Mouse (Mus musculus) cerebellum, adult 9-11 months (tissue): ENCODE measurements around the gene Wdr83.
"Not testable (repeated sequence)": the region's sequence is repeated elsewhere in the genome, so short reads cannot be mapped to it uniquely, and the experiment has no call there.

Experiments used
- DNase-seq: peaks from one replicate; pipeline ENCODE4 v3.0.0; 2022

Gene Wdr83

DNA sequence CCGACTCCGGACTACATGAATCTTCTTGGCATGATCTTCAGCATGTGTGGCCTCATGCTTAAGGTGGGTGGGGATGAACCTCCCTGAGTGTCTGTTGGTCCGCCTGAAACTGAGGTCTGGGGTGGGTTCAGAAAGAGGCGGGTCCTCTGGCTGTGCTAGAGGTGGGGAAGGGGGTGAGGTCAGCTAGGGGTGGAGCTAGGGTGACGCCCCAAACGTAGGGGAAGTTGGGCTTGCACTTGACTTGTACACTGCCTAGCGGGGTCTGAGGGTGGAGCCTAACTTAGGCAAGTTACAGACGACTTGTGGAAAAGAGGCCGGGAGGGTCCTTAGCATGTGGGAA, at the start of gene Wdr83:
Wdr83 (minus strand) TSS at position 91 of the 340 bp plus-strand sequence.
- DNase-seq = peak; percentile 63

DNA sequence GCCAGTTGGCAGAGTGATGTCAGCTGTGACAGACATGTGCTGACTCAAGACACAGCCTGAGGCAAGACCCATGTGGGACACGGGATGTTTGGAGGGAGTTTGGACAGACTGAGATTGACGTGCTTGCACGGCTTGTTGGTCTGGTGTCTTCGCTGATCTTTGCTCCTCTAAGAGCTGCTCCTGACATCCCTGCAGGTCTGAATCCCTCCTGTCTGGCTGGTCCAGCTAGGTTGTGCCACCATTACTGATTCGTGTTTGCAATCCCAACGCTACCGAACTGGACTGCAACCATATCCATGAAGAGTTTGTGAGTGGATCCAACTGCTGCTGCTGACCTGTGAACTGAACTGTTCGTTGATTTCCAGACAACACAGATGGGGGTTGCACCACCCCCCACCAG, 42.6 kb upstream of the Wdr83 start:
- no peak for DNase-seq

DNA sequence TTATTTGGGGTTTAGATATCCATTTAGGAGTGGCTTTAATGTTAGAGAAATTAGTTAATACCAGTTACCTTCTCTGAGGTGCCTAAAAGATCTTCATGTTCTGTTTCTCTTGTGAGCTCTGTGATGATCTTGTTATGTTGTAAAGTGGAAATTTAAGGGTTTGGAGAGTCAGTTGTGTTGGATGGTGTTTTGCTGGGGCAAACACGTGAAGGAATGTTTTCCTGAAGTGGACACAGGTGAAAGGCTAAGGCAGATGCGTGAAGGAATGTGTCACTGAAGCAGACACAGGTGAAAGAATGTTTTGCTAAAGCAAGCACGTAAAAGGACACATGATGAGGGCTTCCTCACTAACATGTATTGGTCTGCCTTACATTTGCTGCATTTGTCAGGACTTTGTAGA, 41.9 kb upstream of the Wdr83 start, which contains the start of gene Zfp791:
Zfp791 (minus strand) TSS at position 101 of the 400 bp plus-strand sequence.
- no peak for DNase-seq

DNA sequence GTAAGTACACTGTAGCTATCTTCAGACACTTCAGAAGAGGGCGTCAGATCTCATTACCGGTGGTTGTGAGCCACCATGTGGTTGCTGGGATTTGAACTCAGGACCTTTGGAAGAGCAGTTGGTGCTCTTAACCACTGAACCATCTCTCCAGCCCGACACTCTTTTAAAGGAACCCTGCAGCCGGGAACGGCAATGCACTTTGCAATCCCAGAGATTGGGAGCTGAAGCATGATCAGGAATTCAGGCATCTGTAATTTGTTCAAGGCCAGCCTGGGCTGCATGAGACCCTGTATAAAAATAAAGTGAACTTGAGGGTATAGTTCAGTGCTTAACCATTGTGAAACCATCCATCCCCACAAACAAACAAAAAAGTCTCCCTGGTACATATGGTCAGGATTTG, 39.1 kb upstream of the Wdr83 start:
- not testable (repeated sequence) for DNase-seq

DNA sequence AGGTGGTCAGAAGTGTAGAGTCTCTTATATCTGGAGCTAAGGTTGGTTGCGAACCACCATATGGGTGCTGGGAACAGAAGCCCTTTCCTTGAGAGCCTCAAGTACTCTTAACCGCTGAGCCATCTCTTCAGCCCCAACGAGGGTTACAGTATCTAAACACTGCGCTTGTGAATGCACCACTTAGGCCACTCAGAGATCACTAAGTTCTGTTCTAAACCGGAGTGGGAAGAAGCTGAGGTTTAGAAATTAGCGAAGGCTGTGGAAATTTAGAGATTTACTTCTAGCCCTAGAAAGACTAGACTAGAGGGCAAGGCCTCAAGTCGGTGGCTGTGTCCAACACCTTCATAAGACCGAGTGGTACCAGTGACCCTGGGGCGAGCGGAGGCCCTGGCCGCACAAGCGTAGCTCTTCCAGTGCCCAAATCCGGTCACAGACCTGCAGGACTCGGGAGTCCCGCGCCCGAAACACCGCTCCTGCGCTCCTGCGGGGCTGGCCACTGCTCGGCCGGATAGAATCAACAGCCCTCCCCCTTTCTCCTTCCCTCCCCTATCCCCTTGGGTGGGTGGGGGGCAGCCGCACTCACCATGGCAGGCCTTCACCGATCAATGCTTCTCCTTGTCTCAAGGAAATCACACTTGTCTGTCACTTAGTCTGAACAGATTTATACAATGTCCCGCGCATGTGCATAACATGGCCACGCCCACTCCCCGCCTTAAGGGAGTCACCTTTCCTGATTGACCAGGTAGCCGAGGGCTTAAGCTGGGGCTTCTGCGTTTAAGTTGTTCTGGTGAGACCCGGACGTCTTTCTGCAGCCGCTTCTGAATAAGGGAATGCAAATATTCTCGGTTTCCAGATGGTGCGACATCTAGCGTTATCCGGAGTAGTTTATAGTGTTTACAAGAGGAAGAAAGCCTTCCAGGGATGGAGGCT, 38.2 kb upstream of the Wdr83 start:
- DNase-seq = peak; percentile 86

DNA sequence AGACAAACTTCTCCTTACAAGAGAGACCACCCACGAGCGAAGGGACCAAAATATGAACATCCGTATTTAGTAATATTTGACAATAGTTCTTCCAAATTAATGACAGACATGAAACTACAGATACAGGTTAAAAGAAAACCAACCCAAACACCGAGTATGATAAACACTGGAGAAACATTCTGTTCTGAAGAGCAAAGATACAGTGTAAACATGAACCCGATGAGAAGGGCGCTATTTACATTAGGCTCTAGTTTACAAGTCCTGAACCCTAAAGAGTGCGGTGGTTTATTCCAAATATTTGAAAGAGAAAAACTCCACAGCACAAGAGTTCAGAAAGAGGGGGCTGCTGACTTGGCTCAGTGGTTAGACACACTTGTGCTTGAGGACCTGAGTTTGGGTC, 35.9 kb upstream of the Wdr83 start:
- no peak for DNase-seq

DNA sequence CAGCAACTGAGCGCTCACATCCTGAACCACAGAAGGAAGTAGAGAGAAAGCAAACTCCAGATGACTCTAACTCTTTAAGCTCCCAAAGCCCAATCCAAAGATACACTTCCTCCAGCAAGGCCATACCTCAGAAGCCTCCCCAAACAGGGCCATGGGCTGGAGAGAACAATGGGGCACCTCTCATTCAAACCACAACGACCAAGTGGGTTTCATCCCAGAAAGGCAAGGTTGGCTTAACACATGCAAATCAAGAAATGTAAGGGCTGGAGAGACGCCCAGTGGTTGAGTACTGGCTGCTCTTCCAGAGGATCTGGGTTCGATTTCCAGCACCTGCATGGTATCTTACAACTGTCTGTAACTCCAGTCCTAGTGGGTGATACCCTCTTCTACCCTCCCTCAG, 34.4 kb upstream of the Wdr83 start:
- no peak for DNase-seq

DNA sequence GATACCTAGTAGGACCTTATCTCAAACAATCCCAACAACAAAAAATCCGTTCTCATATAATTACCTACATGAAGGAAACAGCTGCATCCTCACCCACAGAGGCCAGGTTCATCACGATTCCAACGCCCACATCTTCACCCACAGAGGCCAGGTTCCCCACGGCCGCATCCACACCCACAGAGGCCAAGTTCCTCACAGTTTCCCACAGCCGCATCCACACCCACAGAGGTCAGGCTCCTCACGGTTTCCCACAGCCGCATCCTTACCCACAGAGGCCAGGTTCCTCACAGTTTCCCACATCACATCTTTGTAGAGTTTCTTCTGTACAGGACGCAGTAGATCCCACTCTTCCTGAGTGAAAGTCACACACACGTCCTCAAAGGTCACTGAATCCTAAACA, 32.1 kb upstream of the Wdr83 start:
- no peak for DNase-seq

DNA sequence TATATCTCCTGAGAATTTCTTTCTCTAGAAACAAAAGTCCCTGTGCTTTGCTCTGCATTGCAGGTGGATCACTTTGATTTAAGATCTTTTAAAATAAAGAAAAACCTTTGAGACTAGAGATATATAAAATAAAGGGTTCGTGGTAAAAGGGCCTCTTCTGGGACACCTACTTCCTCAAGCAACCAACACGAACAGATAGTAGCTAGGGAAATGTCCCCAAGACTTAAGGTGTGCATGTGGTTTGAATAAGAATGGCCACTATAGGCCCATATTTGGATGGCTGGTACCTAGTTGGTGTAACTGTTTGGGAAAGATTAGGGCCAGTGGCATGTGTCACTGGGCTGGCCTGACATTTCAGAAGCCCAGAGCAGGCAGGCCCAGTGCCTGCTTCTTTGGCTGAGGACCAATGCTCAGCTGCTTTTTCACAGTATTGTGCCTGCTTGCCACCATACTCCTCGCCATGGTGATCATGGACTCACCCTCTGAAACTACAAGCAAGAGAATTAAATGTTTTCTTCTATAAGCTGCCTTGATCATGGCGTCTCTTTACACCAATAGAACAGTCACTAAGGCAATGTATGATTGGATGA, 19.1 kb upstream of the Wdr83 start:
- no peak for DNase-seq

DNA sequence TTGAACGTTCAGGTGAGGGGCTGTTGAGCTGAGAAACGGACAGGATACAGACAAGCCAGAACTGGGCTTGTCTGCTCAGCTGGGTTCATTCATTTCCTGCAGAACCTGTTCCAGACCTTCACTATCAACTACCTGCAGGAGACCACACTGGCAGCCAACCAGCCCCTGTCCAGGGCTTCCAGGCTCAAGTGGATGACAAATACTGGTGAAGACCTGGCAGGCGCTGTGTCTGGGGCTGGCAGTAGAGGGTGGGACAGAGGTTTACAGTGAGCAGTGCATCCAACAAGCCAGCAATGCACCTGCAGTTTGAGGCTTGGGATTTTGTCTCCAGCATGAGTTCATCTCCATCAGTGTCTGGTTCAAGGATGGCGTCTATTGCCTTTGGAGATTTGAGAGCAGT, 15.7 kb upstream of the Wdr83 start:
- DNase-seq = no peak

DNA sequence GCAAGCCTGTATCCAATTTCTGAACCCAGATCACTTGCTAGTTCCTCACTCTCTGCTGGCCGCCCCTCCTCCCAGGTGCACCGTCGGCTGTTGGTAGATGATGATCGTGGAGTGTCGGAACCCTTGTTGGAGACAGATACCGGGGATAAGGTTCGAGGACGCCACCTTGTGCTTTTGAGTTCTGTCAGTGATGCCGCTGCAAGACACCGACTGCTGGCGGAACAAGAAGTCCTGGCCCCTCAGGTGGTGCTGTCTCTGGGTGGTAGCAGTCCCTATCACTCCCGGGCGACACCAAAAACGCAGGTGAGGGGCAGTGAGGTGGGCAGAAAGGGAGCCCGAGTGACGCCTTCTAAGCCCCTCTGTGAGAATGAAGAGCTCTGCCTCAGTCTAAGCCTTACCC, 15.1 kb upstream of the Wdr83 start:
- no peak for DNase-seq

DNA sequence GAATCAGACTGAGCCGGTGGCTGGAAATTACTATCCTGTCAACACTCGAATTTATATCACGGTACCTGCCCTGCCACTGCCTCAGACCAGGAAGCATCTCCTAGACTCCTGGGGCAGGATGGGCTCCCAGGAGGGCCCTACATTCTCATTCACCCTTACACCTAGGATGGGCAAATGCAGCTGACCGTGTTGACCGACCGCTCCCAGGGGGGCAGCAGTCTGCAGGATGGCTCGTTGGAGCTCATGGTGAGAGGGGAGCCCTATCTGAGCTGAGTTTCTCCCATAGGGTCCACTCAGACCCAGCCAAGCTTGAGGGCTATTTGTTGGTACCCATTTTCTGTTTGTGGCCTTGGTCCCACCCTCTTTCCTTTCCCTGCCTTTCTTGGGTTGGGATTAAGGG, 14.5 kb upstream of the Wdr83 start:
- no peak for DNase-seq

DNA sequence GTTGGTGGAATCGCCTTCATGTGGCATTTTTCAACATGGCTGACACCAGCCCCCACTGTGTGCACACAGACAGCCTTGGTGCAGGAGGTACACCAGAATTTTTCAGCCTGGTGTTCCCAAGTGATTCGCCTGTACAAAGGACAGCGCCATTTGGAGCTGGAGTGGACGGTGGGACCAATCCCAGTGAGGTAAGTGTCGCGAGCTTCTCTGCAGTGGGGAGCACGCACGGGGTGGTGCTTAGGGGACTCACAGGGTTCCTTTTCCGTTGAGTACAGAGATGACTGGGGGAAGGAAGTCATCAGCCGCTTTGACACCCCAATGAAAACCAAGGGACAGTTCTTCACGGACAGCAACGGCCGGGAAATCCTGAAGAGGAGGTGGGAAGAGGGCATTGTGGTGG, 13.9 kb upstream of the Wdr83 start:
- no peak for DNase-seq

DNA sequence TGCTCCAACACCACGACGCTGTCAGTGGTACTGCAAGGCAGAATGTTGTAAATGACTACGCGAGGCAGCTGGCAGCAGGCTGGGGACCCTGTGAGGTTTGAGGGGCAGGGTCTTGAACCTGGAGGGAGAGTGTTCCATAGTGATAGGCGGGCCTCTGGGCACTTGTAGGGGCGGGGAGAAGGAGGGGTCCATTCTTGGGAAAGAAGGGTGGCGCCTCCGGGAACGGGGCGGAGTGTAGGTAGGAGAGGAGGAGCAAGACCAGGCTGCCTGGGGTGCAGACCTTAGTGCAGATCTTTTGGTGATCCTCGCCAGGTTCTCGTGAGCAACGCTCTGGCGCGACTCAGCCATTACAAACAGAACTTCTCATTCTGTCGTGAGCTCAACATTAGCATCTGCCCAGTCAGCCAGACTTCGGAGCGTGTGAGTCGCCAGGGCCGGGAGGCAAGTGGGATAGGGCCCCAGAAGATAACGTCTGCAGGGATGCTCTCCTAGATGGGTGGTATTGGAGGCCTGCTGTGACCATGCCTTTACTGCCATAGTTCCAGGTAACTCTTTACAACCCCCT, 10.5 kb upstream of the Wdr83 start:
- DNase-seq = no peak

DNA sequence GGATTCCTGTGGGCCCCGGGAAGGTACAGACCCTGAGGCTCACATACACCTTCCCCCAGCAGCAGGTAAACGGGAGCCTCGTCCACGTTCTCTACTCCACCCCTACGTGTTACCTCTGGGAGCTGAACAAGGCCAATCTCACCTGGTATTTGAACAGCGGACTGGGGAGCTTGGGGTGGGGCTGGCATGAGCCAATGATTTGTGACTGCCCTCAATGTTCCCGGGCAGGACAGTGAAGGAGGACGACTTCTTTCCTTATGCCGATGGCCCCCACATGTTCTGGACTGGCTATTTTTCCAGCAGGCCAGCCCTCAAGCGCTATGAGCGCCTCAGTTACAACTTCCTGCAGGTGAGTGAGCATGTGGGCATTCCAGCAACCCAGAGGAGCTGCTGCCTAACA, 9.8 kb upstream of the Wdr83 start:
- DNase-seq = no peak

DNA sequence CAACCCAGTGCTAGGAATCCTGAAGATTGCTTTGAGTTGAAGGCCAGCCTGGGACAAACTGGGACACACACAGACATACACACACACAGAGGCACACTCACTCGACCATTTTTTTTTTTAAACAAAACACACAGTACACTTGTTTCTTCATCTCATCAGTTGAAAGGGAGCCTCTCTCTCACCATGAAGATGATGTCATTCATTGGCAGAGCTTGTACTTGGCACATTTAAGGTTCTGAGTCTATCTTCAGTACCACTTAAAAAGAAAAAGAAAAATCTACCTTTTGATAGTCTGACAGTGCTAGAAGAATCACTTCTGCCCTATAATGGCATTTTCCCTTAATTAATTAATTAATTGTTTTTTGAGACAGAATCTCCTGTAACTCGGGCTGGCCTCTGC, 7.7 kb upstream of the Wdr83 start:
- DNase-seq = no peak

DNA sequence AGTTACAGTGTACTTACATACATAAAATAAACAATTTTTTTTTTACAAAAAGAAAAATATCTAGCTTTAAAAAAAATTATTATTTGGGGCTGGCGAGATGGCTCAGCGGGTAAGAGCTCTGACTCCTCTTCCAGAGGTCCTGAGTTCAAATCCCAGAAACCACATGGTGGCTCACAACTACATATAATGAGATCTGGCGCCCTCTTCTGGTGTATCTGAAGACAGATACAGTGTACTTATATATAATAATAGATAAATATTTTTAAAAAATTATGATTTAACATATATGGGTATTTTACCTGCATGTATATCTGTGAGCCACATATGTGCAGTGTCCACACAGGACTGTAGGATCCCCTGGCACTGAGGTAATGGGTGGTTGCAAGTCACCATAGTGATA, 5.1 kb upstream of the Wdr83 start:
- DNase-seq = no peak

DNA sequence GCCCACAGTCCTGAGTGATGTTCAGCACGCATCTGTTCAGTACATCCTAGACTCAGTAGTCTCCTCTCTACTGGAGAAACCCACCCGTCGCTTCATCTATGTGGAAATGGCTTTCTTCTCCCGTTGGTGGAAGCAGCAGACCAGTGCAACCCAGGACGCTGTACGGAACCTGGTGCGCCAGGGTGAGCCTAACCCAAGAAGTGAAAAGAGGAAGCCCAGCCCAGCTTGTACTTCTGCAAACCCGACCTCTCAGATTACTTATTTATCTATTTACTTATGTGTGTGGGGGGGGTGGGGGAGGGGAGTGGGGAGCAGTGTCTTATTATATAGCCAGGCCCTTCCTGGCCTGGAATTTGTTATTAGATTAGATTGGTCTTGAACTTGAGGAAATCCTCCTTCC, 3.5 kb upstream of the Wdr83 start:
- no peak for DNase-seq

DNA sequence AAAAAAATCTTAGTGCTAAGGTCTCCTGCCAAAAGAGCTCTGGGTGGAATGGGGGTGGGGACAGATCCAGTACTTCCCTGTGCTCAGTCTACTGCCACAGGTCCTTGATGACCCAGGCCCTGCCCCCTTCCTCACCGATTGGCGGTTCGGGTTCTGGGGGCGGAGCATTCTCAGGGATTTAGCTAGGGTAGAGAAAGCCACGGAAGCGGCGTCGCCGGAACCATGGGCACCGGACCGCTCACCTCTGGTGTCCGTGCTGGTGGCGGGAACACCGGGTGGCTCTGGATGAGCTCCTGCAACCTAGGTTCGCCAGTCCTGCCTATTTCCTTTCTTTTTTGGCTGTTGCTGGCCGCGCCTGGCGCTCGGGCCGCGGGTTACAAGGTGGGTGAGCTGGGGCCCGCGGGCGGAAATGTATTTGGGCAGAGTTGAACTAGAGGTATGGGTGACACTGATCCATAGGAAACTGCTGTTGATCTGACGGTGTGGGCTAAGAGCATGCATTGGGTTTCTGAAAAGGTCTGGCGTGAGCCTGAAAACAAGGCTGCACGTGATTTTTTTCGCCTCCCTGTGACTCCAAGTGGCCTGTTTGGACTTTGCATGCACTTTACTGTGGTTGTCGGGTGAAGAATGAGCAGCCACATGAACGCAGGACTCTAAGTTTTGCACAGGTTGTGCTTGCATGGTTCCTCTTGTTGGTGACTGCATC, 2.2 kb upstream of the Wdr83 start, which contains the start of gene Man2b1:
Man2b1 (plus strand) TSS at position 163 of the 706 bp plus-strand sequence.
- DNase-seq = peak; percentile 90

DNA sequence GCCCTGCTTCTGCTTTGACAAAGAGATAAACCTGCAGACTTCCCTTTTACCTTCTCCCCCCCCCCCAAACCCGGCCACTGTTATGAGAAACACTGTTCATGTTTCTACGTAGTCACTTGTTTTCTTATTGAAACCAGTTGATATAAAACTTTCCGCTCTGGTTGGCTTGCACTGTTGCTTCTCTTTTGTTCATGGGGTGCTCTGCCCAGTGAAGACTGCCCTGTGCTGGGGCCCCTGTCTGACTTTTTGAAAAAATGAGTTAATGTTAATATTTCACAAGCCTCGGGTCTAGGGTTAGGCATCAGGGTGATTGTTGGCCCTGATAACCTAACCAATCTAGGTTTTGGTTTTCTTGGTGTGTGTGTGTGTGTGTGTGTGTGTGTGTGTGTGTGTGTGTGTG, 1.1 kb upstream of the Wdr83 start:
- not testable (repeated sequence) for DNase-seq

DNA sequence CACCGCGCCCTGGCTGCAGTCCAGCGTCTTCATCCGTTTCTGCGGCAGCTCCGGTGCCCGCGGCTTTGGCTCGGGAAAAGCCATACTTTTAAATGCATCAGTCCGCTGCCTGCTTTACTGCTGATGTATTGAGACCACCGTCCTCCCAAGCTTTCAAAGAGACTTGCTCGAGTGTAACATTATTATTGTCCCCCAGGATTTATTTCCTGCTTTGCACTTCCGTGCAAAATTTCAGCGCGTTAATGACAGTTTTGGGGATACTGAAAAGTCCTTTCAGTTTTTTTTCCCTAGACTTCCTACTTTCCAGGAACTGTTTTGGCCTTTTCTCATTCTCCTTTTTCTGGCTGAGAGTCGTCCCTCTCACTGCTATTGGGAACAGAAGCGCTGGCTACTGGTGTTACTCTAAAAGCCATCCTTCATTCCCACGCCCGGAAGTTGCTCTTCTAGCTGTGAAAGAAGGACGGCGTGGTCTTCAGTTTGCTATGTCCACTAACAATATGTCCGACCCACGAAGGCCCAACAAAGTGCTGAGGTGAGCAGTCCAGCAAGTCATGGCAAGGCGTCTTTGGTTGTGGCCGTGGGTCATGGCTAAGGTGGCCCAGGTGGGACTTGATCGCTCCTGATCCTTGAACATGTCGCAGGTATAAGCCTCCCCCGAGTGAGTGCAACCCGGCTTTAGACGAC, 432 bp downstream of the Wdr83 start, which contains the start of gene Wdr83os:
Wdr83os (plus strand) TSS at position 209 of the 684 bp plus-strand sequence.
- peak; percentile 67 for DNase-seq

DNA sequence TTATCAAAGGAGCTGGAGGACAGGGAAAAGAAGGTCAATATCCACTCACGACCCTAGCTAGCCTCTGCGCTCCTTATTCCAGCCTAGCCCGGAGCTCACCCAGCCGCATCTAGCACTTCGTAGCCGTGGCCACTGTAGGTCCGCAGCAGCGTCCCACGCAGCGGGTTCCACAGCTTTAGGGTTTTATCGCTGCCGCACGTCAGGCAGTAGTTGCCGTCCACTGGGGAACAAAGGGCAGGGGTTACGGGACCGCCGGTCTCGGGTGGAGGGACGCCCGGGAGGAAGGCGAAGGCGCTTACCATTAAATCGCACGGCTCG, 933 bp downstream of the Wdr83 start:
- DNase-seq = no peak

DNA sequence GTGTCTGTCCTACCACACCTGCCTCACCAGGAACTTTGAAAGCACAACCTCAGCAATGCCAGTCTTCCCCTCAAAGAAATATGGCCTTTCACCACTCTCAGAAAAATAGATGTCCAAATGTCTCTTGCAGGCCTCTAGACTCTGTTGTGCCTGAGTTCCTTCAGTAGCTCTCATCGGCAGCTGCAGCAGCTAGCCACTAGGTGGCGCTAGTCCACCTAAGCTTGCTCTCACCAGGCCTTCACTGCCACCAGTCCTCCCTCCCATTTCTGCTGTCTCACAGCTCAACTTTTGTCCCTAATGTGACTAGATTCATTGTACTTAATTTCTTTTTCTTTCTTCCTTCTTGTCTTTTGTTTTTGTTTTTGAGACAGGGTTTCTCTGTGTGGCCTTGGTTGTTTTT, 4.1 kb downstream of the Wdr83 start:
- DNase-seq = peak; percentile 79
